Mouse (Mus musculus): ENCODE results near the gene Dnah9. TPM values are rescaled to one million over a fixed set of nuclear protein-coding genes. Genes with fewer than 3 reads are reported as not detected.

The Dnah9 gene
- polyA plus RNA-seq (2015; fragmentation: Nextera tagmentation; extraction: Ambion mirVana) = 2.5 and 3.1 TPM in 2 replicates

DNA sequence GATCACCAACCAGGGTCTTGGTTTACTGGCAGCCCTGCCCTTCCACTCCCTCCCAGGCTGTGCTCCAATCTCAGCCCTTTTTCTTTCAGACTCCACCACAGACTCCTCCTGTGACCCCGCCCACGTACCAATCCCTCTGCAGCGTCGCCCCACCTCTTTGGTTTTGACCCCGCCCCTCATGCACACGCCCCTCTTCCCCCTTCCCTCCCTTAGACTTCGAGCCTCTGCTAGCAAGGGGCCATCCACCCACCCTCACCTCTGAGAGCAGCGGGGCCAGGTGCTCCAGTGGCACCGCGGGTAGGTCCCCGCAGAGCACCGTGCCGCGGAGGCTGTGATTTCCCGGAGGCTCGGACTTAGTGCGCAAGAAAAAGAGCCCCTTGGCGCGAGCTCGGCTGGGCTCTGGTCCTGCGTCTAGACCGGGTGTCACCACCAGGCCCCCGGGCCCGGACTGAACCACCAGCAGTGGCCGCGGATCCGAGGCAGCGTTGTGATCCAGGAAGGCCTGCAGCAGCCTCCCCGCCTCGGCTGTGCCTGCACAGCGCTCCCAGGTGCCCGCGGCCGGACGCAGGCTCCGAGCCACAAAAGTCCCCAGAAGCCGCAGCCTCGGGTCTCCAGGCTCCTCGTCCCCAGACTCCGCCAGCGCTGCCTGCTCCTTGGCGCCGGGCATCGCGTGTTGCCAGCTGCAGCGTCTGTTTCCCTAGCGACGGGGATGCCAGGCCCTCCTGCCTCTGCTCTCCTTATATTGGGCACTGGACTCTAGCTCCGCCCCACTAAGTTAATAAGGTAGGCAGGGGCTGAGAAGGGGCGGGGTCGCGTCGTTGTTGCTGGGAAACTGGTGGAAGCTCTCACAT lies at the start of gene Dnah9:
TSS of gene Dnah9 (minus strand) at position 751 of the 851 bp plus-strand sequence.
- Histone ChIP-seq H3K27me3 (replicated peaks) (no peaks in the 10 kb centered on the region), H3K9me3 (no peaks in the 10 kb centered on the region)
- WGBS = under 1% methylated on average over 53 of the region's 53 CpGs

DNA sequence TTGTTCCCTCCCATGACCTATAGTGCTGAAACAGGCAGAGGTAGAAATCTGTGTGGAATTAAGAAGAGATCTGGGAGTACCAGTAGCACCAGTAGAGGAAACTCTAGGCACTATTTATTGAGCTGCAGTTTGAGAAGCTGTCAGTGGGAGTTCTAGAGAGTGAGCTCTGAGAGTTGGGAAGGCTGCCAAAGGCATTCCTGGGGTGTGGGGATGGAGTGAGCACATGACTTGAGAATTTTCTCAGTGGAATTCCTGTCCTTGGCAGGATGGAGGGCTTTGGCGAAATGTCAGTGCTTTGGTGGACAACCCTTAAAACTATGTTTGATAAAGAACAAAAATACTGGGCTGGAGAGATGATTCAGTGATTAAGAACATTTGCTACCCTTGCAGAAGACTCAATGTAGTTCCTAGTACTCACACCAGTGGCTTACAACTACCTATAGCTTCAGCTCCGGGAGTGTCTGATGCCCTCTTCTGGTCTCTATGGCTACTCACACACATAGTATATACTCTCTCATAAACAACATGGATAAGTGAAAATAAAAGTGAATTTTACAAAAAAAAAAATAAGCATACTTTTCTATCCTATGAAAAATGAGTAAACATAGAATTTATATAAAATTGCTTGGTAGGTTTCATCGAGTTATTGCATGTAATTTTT lies 20.4 kb upstream of the Dnah9 start:
- no peak overlapping the region for H3K4me3 ChIP-seq
- no peak overlapping the region for H3K27ac ChIP-seq
- H3K4me2 ChIP-seq = no peak overlapping the region
- no peaks in the 10 kb centered on the region for H3K9me3 ChIP-seq
- no peaks in the 10 kb centered on the region for H3K4me1 ChIP-seq
- no peak for ATAC-seq (replicated peaks)
- 87% methylated on average over 3 of the region's 3 CpGs for WGBS
- H3K27me3 ChIP-seq (replicated peaks) = no peaks in the 10 kb centered on the region
- H3K9ac ChIP-seq = no peak overlapping the region
- no peaks in the 10 kb centered on the region for H3K36me3 ChIP-seq (replicated peaks)

More for the DNA sequence above, at the start of gene Dnah9:
- H3K4me1 ChIP-seq = peaks cover 11% of the 10 kb centered on the region; the same call in 1 of the 2 replicates
- peak; percentile 98 for ATAC-seq (replicated peaks)
- H3K27ac ChIP-seq = peak within 1 kb of the TSS; percentile 80
- H3K4me2 ChIP-seq = peak within 1 kb of the TSS; percentile 92
- peak within 1 kb of the TSS; percentile 66 for H3K9ac ChIP-seq
- no peaks in the 10 kb centered on the region for H3K36me3 ChIP-seq (replicated peaks)
- peak within 1 kb of the TSS; percentile 74 for H3K4me3 ChIP-seq

DNA sequence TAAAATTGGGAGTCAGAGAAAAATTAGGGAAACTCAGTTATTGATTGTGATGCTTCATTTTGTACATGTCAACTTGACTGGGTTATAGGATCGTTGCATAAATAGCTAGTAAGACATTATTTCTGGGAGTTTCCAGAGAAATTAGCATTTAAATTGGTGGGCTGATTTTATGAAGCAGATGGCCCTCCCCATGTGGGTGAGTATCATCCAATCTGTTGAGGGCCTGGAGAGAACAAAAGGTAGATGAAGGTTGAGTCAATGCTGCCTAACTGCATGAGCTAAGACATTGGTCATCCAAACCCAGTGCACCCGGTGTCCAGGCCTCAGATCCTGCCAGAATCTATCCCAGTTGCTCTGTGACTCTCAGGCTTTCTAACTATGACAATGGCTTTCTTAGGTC lies 19.8 kb upstream of the Dnah9 start:
- Histone ChIP-seq H3K9ac (no peak overlapping the region), H3K27me3 (replicated peaks) (no peaks in the 10 kb centered on the region)
- WGBS = 76% methylated on average over 2 of the region's 2 CpGs

GRCm38 (mm10) chr11:66177781-66178180 lies 9.4 kb upstream of the Dnah9 start:
- Histone ChIP-seq H3K4me2 (no peak overlapping the region), H3K36me3 (replicated peaks) (no peaks in the 10 kb centered on the region), H3K9ac (no peak overlapping the region), H3K27me3 (replicated peaks) (no peaks in the 10 kb centered on the region), H3K4me1 (no peaks in the 10 kb centered on the region), H3K4me3 (no peak overlapping the region), H3K9me3 (no peaks in the 10 kb centered on the region), H3K27ac (no peak overlapping the region)
- WGBS = 83% methylated on average over 2 of the region's 2 CpGs
- ATAC-seq (replicated peaks) = no peak

More for the DNA sequence above, 19.8 kb upstream of the Dnah9 start:
- no peak overlapping the region for H3K27ac ChIP-seq
- no peaks in the 10 kb centered on the region for H3K36me3 ChIP-seq (replicated peaks)
- no peak for ATAC-seq (replicated peaks)
- no peak overlapping the region for H3K4me2 ChIP-seq
- H3K4me3 ChIP-seq = no peak overlapping the region
- H3K9me3 ChIP-seq = no peaks in the 10 kb centered on the region
- H3K4me1 ChIP-seq = no peaks in the 10 kb centered on the region

- H3K36me3 ChIP-seq (replicated peaks) = no peaks in the 10 kb centered on the region
- no peak overlapping the region for H3K27ac ChIP-seq
- H3K4me1 ChIP-seq = peaks cover 11% of the 10 kb centered on the region; the same call in 1 of the 2 replicates
- H3K9me3 ChIP-seq = no peaks in the 10 kb centered on the region
- ATAC-seq (replicated peaks) = no peak
- no peaks in the 10 kb centered on the region for H3K27me3 ChIP-seq (replicated peaks)
- 79% methylated on average over 2 of the region's 2 CpGs for WGBS
- no peak overlapping the region for H3K4me2 ChIP-seq
- no peak overlapping the region for H3K4me3 ChIP-seq
- H3K9ac ChIP-seq = no peak overlapping the region
Measured at GRCm38 (mm10) chr11:66164022-66164421, 4.3 kb downstream of the Dnah9 start.

DNA sequence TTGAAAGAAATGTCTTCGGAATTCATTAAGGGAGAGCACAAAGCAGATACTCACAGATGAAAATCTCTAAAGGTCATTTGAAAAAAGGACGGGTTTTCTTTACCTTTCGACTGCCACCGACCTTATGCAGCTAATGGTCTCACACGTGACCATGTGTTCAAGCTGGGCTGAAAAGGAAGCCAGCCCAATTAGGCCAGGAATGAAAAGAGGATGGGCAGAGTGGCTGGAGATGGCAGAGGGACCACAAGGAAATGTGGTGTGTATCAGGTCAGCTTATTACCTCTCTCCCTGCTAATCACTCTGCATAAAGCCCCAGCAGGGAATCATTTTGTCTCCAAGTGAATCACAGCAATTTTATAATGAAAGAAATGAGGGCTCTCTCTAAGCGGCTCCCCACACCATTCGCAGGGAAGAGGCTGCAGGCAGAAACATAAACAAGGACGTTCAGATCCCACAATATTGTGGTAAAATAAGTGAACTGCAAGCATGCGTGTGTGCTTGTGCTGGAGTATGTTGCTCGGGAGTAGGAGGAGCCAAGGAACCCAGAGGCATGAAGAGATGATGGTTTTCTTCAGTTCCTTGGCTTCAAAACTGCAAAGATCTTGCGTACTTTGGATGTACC lies 27.6 kb downstream of the Dnah9 start:
- Histone ChIP-seq H3K4me3 (no peak overlapping the region), H3K27ac (no peak overlapping the region), H3K27me3 (replicated peaks) (no peaks in the 10 kb centered on the region), H3K36me3 (replicated peaks) (no peaks in the 10 kb centered on the region), H3K4me1 (no peaks in the 10 kb centered on the region), H3K9me3 (no peaks in the 10 kb centered on the region), H3K9ac (no peak overlapping the region), H3K4me2 (no peak overlapping the region)
- ATAC-seq (replicated peaks) = 0 out of 2 replicates have a peak, but pooled peaks have one; percentile 50
- WGBS = 46% methylated on average over 11 of the region's 11 CpGs

GRCm38 (mm10) chr11:66134826-66135225 lies 33.5 kb downstream of the Dnah9 start:
- WGBS = 79% methylated on average over 6 of the region's 6 CpGs
- Histone ChIP-seq H3K9ac (no peak overlapping the region), H3K27me3 (replicated peaks) (no peaks in the 10 kb centered on the region), H3K4me3 (no peak overlapping the region), H3K9me3 (no peaks in the 10 kb centered on the region), H3K4me1 (no peaks in the 10 kb centered on the region), H3K36me3 (replicated peaks) (no peaks in the 10 kb centered on the region), H3K4me2 (no peak overlapping the region), H3K27ac (no peak overlapping the region)
- ATAC-seq (replicated peaks) = no peak

DNA sequence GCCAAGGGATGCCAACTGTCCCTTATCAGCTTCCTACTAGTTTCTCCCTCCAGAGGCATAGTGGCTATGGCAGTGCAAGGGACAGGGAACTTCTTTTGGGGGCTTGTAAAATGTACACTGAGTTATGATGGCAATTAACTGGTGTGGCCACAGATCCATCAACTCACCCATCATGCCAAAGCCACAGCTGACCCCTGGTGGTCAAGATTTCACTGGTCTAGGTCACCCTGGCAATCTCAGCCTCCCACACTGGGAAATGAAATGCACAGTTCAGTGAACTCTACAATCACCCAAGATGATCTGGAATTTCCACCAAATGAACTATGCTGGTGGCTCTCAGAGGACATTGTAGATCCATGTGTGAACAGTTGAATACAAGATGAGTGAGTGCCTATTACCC lies 42.2 kb downstream of the Dnah9 start:
- Histone ChIP-seq H3K4me3 (no peak overlapping the region), H3K4me2 (no peak overlapping the region), H3K27me3 (replicated peaks) (no peaks in the 10 kb centered on the region), H3K9ac (no peak overlapping the region), H3K4me1 (no peaks in the 10 kb centered on the region), H3K9me3 (no peaks in the 10 kb centered on the region), H3K36me3 (replicated peaks) (no peaks in the 10 kb centered on the region), H3K27ac (no peak overlapping the region)
- ATAC-seq (replicated peaks) = no peak

DNA sequence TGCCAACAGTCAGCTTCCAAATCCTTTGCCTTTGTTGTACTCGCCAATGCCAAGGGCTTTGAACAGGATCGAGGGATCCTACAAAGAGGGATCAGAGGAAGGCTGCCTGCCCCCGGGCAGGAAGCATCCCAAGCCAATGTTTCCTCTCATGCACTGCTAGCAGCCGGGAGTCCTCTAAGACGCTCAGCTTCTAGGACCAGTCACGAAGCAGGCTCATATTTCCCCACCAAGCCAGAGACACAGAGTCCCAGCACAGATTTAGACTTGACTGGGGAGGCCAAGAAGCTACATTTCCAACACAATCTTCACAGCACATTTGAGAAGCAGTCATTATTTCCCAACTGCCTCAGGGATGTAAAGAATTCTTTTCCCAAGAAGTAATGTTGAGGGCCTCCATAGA lies 43.9 kb downstream of the Dnah9 start:
- WGBS = 63% methylated on average over 6 of the region's 6 CpGs

GRCm38 (mm10) chr11:66122017-66122416 lies 46.3 kb downstream of the Dnah9 start:
- Histone ChIP-seq H3K36me3 (replicated peaks) (no peaks in the 10 kb centered on the region), H3K4me3 (no peak overlapping the region), H3K27me3 (replicated peaks) (no peaks in the 10 kb centered on the region), H3K9ac (no peak overlapping the region), H3K27ac (no peak overlapping the region), H3K4me2 (no peak overlapping the region), H3K4me1 (no peaks in the 10 kb centered on the region), H3K9me3 (no peaks in the 10 kb centered on the region)
- no peak for ATAC-seq (replicated peaks)
- 18% methylated on average over 3 of the region's 3 CpGs for WGBS

More for the DNA sequence above, 43.9 kb downstream of the Dnah9 start:
- no peak overlapping the region for H3K4me2 ChIP-seq
- no peaks in the 10 kb centered on the region for H3K9me3 ChIP-seq
- H3K27me3 ChIP-seq (replicated peaks) = no peaks in the 10 kb centered on the region
- H3K4me1 ChIP-seq = no peaks in the 10 kb centered on the region
- H3K36me3 ChIP-seq (replicated peaks) = no peaks in the 10 kb centered on the region
- no peak overlapping the region for H3K27ac ChIP-seq
- no peak overlapping the region for H3K4me3 ChIP-seq
- H3K9ac ChIP-seq = no peak overlapping the region
- ATAC-seq (replicated peaks) = no peak

DNA sequence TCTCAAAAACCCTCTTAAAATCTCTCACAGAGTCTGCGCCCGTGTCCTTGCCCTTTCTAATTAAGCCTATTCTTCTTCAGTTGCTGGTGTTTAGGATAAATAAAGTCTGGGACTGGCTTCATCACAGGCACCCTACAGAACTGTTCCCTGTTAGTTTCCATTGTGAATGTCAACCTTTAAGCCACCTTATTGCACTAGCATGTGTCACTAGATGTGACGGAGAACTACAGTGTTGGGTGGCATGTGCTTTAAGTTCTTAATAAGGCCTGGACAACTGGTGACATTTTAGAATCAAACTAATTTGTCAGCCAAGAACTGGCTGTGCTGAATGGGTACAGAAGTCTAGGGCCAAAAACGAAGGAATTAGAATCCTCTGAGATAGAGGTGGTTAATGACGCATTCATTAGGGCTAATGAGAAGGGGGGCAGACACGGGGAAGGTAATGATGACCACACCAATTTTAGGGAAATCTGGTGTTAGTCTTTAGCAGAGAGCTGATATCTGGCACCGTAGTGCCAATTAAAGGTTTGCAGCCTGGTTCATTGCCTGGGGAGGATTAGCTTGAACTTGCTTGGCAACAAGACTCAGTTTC lies 84.6 kb downstream of the Dnah9 start:
- H3K27me3 ChIP-seq (replicated peaks) = no peaks in the 10 kb centered on the region
- no peaks in the 10 kb centered on the region for H3K36me3 ChIP-seq (replicated peaks)
- H3K27ac ChIP-seq = no peak overlapping the region
- WGBS = 75% methylated on average over 7 of the region's 7 CpGs
- no peak overlapping the region for H3K4me3 ChIP-seq
- no peak for ATAC-seq (replicated peaks)
- H3K4me1 ChIP-seq = no peaks in the 10 kb centered on the region
- H3K4me2 ChIP-seq = no peak overlapping the region
- H3K9me3 ChIP-seq = no peaks in the 10 kb centered on the region
- no peak overlapping the region for H3K9ac ChIP-seq

GRCm38 (mm10) chr11:66072921-66073320 lies 95.4 kb downstream of the Dnah9 start:
- Histone ChIP-seq H3K4me2 (no peak overlapping the region), H3K36me3 (replicated peaks) (no peaks in the 10 kb centered on the region), H3K27me3 (replicated peaks) (no peaks in the 10 kb centered on the region), H3K4me3 (no peak overlapping the region), H3K9ac (no peak overlapping the region), H3K4me1 (no peaks in the 10 kb centered on the region), H3K9me3 (no peaks in the 10 kb centered on the region), H3K27ac (no peak overlapping the region)
- ATAC-seq (replicated peaks) = no peak
- 72% methylated on average over 5 of the region's 5 CpGs for WGBS

Measured in midbrain, embryonic 15.5 days (tissue).